Mouse (Mus musculus): ENCODE measurements at regions not wholly inside any gene's neighbourhood (a gene's known extent, or its start where the extent isn't known, plus 50 kb on each side); places are given as distances from the start of the nearest gene placed in this dataset.

DNA sequence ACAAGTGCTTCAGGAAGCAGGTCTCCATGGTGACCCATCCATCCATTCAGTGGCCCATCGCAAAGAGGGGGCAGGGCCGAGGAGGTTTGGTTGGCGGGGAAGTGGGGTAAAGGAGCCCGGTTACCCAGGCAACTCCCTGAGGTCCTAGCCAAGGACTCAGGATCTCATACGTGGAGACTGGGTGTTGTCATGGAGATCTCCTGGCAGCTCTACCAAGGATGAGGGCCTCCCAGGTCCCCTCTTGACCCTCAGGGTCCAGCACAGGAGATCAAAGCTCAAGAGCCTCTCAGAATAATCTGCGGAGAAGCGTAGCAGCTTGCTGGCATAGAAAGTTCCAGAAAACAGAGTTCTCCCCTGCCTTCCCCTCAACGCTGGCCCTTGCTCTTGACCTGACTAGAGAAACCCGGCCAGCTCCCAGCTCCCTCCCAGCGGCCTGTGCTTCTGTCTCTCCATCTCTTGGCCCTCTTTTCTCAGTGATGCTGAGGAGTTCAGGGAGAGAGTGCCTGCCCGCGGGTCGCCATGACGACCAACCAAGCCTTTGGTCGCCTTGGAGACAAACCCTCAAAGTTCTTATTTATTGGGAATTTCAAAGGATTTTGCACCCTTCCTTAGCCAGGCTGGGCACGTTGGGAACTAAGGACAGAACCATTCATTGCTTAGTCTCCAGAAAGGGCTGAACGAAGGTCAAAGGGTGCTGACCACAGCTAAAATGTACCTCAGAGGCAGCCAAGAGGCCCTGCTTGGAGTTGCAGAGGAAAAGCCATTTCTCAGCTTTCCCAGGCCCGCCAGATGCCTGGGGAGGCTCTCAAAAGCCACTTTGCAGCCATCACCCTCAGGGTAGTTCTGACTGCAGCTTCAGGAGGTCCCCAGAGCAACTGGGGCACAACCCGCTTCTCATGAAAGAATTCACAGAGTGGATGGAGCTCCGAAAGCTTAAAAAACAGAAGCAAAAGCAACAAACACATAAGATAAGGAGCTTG, 60.0 kb downstream of the Ubiad1 start:
- intact Hi-C loops (cut with DNase I): no loop called here
- DNase-seq: no peak

DNA sequence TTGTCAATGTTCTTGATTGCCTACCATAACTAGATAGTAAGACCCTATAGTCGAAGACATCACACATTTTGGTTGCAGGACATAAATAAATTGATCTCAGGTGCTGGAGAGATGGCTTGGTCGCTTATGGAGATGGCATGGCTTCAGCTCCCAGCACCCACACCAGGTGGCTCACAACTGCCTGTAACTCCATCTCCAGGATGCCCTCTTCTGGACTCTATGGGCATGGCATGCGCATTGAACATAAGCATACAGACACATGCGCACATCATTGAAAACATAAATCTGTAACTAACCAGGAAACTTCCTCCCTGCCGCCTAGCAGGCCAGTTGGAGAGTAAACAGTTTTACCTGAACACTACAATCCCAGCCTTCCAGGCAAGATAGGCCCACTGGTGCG, 64.0 kb downstream of the Ubiad1 start:
- no peak for DNase-seq
- intact Hi-C loops (cut with DNase I): no loop called here

DNA sequence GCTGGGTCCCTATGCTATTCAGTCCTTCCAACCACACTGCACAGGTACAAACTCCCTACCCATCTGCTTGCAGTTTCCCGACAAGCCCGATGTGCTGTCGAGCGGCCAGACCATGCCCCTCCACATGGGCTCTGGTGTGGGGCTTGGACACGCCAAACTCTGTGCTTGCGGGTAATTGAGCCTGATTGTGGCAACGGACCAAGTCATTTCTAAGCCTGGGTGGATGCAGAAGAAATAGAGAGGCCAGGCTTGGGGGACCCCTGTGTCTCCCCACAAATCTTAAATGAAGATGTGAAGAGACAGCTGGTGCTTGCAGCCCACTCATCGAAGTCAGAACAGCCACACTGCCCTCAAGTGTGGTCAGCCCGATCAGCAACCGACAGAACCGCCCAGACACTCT, 66.1 kb downstream of the Ubiad1 start:
- no peak for DNase-seq
- intact Hi-C loops (cut with DNase I): no loop called here

DNA sequence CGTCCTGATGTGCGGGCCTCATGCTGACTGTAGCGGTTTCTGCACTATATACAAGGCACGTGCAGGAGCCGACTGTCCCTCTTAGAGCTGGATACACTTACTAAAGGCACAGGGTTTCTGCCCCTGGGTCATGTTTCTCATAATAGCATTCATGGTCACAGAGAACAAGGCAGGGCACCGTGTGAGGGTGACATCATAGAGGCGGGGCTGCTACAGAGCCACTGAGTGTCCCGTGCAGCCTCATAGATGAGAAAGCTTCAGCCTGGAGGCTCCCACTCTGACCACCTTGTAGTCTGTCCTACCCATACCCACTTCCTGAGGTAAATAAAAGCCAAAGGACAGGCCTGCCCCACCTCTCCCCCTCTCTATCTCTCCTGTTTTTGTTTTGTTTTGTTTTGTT, 67.2 kb downstream of the Ubiad1 start:
- intact Hi-C loops (cut with DNase I): no loop called here
- no peak for DNase-seq

DNA sequence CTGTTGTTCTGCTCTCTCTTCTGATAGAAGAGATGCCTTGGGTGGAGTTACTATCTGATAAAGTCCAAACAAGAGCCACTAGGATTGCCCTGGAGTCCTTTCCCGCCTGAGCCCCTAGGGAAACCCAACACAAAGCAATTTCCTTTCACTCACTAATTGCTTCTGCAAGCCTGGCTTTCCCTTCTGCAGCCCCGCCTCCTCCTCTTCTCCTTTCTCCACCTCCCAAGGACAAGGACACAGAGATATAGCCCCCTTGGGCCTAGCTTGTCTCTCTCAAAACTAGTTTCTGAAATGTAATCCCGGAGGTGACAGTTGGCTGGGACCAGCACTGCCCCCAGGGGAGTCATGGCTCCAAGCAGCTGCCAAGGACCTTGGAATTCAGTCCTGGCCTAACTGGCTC, 68.1 kb downstream of the Ubiad1 start:
- peak; percentile 5 to 15 for DNase-seq
- intact Hi-C loops (cut with DNase I): no loop called here

DNA sequence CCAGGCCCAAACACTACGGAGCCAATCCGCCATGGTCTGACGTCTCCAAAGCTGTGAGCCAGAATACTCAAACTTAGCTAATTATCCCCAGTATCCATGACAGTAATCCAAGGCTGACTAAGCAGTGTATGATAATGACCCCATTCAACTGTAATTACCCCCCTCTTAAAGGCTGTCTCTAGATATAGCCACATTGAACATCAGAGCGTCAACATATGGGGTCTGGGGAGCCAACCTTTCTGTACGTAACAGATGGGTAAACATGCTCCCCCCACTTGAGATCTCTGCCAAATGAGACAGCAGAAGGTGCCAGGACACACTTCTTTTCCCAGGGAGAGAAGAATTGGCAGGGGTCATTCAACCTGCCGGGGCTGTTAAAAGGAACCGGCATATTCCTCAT, 73.1 kb downstream of the Ubiad1 start:
- intact Hi-C loops (cut with DNase I): no loop called here
- no peak for DNase-seq

DNA sequence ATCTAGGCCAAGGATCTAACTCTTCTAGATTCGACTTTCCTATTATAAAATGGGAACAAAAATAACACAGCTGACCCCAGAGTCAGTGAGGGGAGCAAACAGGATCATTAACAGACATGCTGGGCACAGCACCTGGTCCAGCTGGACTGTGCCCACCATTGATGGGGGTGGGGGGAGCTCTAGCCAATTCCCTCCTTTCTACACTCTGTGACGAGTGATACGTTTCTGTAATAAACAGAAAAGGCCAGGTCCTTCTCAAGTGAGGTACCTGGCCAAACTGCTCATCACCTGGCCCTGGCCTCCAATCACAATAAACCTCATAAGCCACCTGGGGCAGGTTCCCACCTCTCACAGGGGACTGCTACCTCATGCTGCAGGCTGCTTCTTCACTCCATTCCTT, 76.9 kb downstream of the Ubiad1 start:
- intact Hi-C loops (cut with DNase I): no loop called here
- DNase-seq: no peak

DNA sequence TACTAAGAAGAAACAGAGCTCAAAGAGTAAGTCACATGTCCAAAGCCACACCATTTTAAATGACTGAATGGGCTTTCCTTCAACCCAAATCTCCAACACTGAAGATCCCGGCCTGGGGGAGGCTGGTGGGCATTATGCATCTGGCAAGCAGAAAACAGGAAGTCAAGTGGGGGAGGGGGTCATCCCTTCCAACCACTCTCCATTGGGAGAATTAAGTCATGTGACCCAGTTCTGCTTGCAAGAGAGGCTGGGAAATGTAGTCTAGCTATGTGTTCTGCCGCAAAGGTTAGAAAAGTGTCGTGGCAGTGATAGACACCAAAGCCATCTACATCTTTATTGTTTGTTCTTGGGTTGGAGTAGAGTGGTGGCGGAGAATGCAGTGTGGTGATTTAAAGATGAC, 78.0 kb upstream of the Disp3 start:
- intact Hi-C loops (cut with DNase I): no loop called here
- DNase-seq: no peak

DNA sequence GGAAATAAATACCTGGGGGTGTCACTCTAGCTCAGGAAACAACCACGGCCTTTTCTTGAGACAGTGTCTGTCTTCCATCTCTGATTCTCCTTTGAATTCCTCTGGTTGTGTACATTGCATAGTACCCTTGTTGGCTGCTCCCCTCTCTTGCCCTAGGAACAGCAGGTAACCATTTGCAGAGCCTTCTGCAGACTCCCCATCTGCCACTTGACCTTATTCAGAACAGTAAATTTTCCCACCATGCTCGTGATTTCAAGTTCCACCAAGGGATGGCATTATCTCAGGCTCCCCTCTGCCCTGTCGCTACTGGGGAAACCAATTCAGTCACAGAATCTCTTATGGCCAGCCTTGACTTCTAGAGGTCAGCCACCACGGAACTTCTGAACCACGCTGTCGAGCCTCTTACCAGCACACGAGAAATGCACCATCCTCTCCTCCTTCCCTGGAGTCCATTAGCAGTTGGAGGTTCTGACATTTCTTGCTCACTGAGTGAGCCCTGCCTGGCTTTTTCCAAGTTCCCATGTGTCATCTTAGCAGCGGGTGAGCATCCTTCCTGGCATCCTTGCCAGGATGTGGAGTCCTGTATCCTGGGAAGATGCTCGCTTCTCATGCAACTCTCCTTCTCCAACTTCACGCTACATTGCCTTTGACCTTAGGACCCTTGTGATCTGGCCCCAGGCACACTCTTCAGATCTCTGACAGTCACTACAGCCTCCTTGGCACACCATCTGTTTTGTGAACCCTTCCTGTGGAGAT, 75.8 kb upstream of the Disp3 start:
- no peak for DNase-seq
- intact Hi-C loops (cut with DNase I): no loop called here

DNA sequence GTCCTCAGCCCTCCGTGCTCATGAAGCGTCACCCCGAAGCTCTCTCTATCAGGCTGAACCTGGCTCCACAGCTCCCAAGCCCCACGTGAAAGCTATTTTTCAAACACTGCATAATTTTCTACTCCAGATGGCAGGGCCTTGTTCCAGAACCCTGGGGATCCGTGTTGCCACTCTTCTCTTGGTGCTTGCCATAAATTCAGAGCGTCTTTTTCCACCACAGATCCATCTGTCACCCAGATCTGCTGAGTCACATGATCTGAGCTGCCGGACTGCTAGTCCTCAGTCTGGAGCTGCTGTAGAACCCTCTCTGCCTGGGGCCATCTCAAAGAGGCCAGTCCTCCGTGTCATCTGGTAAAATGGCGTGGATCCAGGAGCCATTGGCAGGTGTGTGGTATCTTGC, 73.2 kb upstream of the Disp3 start:
- intact Hi-C loops (cut with DNase I): no loop called here
- no peak for DNase-seq

DNA sequence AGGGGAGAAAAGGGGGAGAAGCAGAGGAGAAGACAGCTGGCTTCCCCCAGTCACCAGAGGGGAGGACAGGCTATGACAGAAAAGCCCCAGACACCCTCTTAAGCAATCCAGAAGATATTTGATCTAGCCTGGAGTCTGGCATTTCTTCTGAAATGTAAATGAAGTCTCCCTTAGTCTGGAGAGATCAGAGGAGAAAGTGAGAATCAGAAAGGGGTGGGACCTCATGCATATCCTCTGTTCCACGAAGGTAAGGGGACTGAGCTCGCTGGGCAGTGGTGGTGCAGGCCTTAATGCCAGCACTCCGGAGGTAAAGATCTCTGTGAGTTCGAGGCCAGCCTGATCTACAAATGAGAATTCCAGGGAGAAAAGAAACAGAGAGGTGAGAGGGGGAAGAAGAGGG, 70.6 kb upstream of the Disp3 start:
- intact Hi-C loops (cut with DNase I): no loop called here
- DNase-seq: no peak

DNA sequence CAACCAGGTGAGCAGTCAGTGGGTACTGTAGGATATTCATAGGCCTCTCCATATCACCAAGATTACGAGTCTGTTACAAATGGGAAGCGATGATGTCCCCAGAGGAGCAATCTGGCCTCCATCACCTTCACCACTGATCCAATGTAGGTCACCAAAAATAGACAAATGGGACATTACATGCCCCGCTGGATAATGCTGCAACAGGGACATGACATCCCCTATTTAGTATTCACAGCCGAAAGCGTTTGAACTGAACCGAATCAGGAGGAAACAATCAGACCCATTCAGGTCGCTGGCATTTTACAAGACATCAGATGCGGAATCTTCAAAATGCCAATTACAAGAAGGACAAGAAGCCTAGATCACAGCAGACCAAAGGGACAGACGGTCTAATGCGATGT, 69.5 kb upstream of the Disp3 start:
- intact Hi-C loops (cut with DNase I): no loop called here
- no peak for DNase-seq

DNA sequence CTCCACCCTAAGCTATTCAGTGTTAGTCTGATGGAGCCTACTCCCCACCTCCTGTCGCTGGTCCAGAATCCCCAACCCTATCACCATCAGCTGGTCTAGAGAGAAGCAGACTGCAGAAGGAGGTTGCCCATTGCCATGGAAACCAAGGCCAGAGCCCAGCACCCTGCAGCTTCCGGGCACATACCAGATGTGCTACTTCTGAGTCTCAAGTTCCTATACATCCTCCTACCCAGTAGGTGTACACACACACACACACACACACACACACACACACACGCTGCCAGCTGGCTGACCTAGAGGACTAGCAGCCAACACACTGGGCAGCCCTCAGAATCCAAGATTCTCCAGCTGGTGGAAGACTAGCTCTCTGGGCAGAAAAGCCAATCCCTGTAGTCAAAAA, 68.9 kb upstream of the Disp3 start:
- DNase-seq: no peak
- intact Hi-C loops (cut with DNase I): no loop called here

DNA sequence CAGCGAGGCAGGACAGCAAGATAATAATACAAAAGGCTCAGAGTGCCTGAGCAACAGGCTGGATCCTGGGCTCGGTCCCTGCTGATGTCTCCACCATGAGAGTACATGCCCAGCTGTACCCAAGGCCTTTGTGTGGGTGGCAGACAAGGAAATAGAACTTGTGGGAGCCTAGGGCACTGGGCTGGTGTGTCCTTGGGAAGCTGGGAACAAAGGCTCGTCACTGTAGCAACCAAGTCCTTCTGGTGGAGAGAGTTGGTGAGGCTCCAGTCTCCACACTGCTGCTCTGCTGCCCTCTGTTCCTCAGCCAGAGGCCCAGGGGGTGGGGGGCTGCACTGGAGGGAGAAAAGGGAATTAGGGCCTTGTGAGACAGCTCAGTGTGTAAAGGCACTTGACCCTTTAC, 66.2 kb upstream of the Disp3 start:
- DNase-seq: no peak
- intact Hi-C loops (cut with DNase I): no loop called here

DNA sequence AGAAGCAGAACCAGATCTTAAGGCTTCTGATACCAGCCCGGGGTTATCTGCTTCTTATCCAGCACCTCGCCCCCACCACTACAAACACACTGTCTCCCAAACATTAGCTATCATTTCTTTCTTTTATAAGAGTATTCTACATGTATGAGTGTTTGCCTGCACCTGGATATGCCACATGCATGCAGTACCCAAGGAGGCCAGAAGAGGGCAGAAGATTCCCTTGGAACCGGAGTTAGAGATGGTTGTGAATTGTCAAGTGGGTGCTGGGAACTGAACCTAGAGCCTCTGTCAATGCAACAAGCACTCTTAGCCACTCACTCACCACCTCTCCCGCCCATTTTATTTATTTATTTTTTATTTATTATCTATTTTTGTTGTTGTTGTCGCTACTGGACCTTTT, 64.9 kb upstream of the Disp3 start:
- intact Hi-C loops (cut with DNase I): no loop called here
- no peak for DNase-seq

DNA sequence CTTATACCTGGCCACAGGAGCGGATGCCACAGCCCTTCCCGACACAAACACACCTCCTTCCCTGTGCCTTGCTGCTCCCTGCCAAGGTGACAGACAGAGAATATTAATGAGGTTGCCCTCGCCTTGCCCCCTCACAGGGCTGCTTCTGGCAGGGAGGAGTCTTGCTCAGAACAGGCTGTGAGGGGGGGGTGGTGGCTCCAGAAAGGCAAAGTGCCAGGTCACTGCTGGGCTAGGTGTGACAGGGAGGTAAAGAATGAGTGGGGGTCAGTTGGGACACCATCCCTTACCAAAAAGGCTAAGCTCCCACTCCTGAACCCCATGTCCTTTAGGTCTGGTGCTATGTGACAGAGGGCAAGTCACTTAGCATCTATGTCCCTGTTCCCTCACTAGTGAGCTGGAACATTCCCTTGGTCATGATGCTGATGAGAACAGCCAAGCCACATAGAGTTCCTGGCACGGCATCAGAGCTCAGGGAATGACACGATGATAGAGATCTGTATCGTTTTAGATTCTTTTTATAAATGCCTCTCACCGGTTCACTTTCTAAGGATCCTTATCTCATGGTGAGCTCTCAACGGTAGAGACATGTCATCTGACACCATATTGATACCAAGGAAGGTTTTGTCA, 53.9 kb upstream of the Disp3 start:
- DNase-seq: no peak
- intact Hi-C loops (cut with DNase I): no loop called here

DNA sequence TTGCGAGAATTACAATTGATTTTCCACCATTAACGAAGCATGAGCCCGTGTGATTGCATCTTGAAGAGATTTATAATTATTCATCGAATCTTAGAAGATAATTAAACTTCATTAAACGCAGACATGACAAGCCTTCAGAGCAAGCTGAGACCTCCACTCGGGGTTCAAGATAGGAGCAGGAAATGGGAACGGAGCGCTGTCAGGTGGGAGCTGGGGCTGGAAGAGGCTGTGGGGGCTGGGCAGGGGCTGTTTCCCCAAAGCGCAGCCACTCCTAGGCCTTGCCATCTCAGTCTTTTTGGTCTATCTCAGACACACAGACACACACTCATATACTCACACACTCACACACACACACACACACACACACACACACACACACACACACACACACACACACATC, 52.6 kb upstream of the Disp3 start:
- intact Hi-C loops (cut with DNase I): no loop called here
- DNase-seq: no peak

DNA sequence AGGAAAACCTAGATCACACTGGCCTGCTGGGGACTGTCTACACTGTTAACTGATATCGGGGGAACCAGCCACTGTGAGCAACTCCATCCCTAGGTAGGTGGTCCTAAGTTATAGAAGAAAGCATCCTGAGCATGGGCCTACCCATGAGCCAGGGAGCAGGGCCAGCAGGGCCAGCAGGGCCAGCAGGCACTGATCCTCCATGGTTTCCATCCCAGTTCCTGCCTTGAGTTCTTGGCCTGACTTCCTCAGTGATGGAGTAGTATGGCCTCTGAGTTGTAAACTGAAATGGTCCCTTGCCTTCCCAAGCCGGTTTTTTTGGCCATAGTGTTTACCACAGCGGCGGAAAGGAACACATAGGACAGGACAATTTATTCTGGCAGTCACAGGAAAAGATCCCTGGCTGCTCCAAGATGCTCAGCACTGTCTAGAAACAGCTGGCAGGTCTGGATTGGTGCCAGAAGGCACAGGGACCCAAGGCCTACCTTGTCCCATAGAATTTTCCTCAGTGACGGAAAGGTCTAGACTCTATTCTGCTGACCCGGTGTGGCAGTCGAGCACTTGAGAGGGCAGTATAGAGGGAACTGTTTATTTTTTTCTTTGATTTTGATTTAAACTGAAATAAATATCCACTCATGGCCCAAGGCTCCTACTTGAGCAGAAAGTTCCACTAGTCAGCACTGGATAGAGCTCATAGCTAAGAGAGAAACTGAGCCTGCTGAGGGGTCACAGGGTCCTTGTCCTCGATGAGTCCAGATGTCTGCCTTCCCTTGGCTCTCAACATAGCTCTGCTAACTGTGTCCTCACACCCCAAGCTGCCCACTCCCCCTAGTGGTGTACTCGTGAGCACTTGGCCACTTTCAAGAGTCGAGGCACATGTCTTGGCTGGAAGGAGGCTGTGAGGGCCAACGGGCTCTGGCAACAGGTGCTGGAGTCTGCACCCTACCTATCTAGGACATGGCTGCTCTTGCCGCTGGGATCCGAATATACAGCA, 50.4 kb upstream of the Disp3 start:
- DNase-seq: no peak
- intact Hi-C loops (cut with DNase I): no loop called here

Measured in heart, postnatal 36 days (tissue).